Mouse (Mus musculus): ENCODE data around the gene Slc37a3. TPM values are rescaled to one million over a fixed set of nuclear protein-coding genes. Genes with fewer than 3 reads are reported as not detected.
"Not testable (repeated sequence)": the region's sequence is repeated elsewhere in the genome, so short reads cannot be mapped to it uniquely, and the experiment has no call there.

Slc37a3 gene
- polyA plus RNA-seq, 1 experiment from 2014 or later = 36.6 TPM

GRCm38 (mm10) chr6:39419386-39419850 is 41.9 kb upstream of the Slc37a3 start:
- Histone ChIP-seq H3K4me1 (ENCODE audit: insufficient read depth) (no peaks in the 10 kb centered on the region), H3K36me3 (ENCODE audit: insufficient read depth) (no peaks in the 10 kb centered on the region), H3K27ac (ENCODE audit: low read depth) (peak overlapping the region; percentile 78), H3K27me3 (ENCODE audit: insufficient read depth, low read length) (0 out of 2 replicates have a peak, but pooled peaks cover 16% of the 10 kb centered on the region), H3K4me2 (peak overlapping the region; percentile 74), H3K4me3 (ENCODE audit: low read depth, low read length) (peak overlapping the region; percentile 97), H3K9ac (peak overlapping the region; percentile 72), H3K9me3 (ENCODE audit: low read depth, low read length) (no peaks in the 10 kb centered on the region)
- TF ChIP-seq CTCF (IDR thresholded peaks at IDR 0.05; ENCODE audit: low read depth) = no peak
- no peak for DNase-seq
- WGBS = under 1% methylated on average over 43 of the region's 43 CpGs
- ATAC-seq (ENCODE audit: insufficient read depth) = no peak

GRCm38 (mm10) chr6:39416654-39417053 is 39.2 kb upstream of the Slc37a3 start:
- H3K9me3 ChIP-seq (ENCODE audit: low read depth, low read length); H3K27ac ChIP-seq (ENCODE audit: low read depth); DNase-seq; H3K4me2 ChIP-seq; H3K36me3 ChIP-seq (ENCODE audit: insufficient read depth); H3K4me3 ChIP-seq (ENCODE audit: low read depth, low read length); ATAC-seq (ENCODE audit: insufficient read depth); H3K4me1 ChIP-seq (ENCODE audit: insufficient read depth); H3K9ac ChIP-seq: not testable (repeated sequence)
- H3K27me3 ChIP-seq (ENCODE audit: insufficient read depth, low read length) = 0 out of 2 replicates have a peak, but pooled peaks cover 16% of the 10 kb centered on the region

GRCm38 (mm10) chr6:39415762-39416161 is 38.3 kb upstream of the Slc37a3 start:
- no peak overlapping the region for H3K4me2 ChIP-seq
- no peaks in the 10 kb centered on the region for H3K9me3 ChIP-seq (ENCODE audit: low read depth, low read length)
- 48% methylated on average over 3 of the region's 5 CpGs for WGBS
- no peak overlapping the region for H3K4me3 ChIP-seq (ENCODE audit: low read depth, low read length)
- H3K27ac ChIP-seq (ENCODE audit: low read depth) = no peak overlapping the region
- ATAC-seq (ENCODE audit: insufficient read depth) = no peak
- peak; percentile 82 for DNase-seq
- peak; percentile 53 for TF ChIP-seq CTCF (IDR thresholded peaks at IDR 0.05; ENCODE audit: low read depth)
- H3K27me3 ChIP-seq (ENCODE audit: insufficient read depth, low read length) = 0 out of 2 replicates have a peak, but pooled peaks cover 16% of the 10 kb centered on the region
- H3K36me3 ChIP-seq (ENCODE audit: insufficient read depth) = no peaks in the 10 kb centered on the region
- H3K4me1 ChIP-seq (ENCODE audit: insufficient read depth) = no peaks in the 10 kb centered on the region
- no peak overlapping the region for H3K9ac ChIP-seq

GRCm38 (mm10) chr6:39414106-39414505 is 36.6 kb upstream of the Slc37a3 start:
- Histone ChIP-seq H3K4me2 (no peak overlapping the region), H3K4me1 (ENCODE audit: insufficient read depth) (no peaks in the 10 kb centered on the region), H3K4me3 (ENCODE audit: low read depth, low read length) (no peak overlapping the region), H3K9me3 (ENCODE audit: low read depth, low read length) (no peaks in the 10 kb centered on the region), H3K9ac (no peak overlapping the region), H3K27me3 (ENCODE audit: insufficient read depth, low read length) (0 out of 2 replicates have a peak, but pooled peaks cover 14% of the 10 kb centered on the region), H3K36me3 (ENCODE audit: insufficient read depth) (0 out of 2 replicates have a peak, but pooled peaks cover 1% of the 10 kb centered on the region), H3K27ac (ENCODE audit: low read depth) (no peak overlapping the region)
- TF ChIP-seq CTCF (IDR thresholded peaks at IDR 0.05; ENCODE audit: low read depth) = 0 out of 2 replicates have a peak, but pooled peaks have one; percentile 7
- WGBS = 80% methylated on average over 1 of the region's 1 CpGs
- ATAC-seq (ENCODE audit: insufficient read depth) (no peak), DNase-seq (no peak)

GRCm38 (mm10) chr6:39406480-39406879 is 29.0 kb upstream of the Slc37a3 start:
- no peaks in the 10 kb centered on the region for H3K27me3 ChIP-seq (ENCODE audit: insufficient read depth, low read length)
- H3K36me3 ChIP-seq (ENCODE audit: insufficient read depth) = peaks cover 17% of the 10 kb centered on the region
- H3K9ac ChIP-seq = no peak overlapping the region
- no peak overlapping the region for H3K4me2 ChIP-seq
- no peaks in the 10 kb centered on the region for H3K9me3 ChIP-seq (ENCODE audit: low read depth, low read length)
- no peak for TF ChIP-seq CTCF (IDR thresholded peaks at IDR 0.05; ENCODE audit: low read depth)
- DNase-seq (no peak), ATAC-seq (ENCODE audit: insufficient read depth) (no peak)
- no peak overlapping the region for H3K27ac ChIP-seq (ENCODE audit: low read depth)
- WGBS = 85% methylated on average over 5 of the region's 5 CpGs
- no peaks in the 10 kb centered on the region for H3K4me1 ChIP-seq (ENCODE audit: insufficient read depth)
- no peak overlapping the region for H3K4me3 ChIP-seq (ENCODE audit: low read depth, low read length)

GRCm38 (mm10) chr6:39403136-39403535 is 25.7 kb upstream of the Slc37a3 start:
- Histone ChIP-seq H3K4me2 (no peak overlapping the region), H3K9ac (no peak overlapping the region), H3K36me3 (ENCODE audit: insufficient read depth) (peaks cover 15% of the 10 kb centered on the region), H3K27me3 (ENCODE audit: insufficient read depth, low read length) (no peaks in the 10 kb centered on the region), H3K4me1 (ENCODE audit: insufficient read depth) (no peaks in the 10 kb centered on the region), H3K4me3 (ENCODE audit: low read depth, low read length) (no peak overlapping the region), H3K27ac (ENCODE audit: low read depth) (no peak overlapping the region), H3K9me3 (ENCODE audit: low read depth, low read length) (no peaks in the 10 kb centered on the region)
- TF ChIP-seq CTCF (IDR thresholded peaks at IDR 0.05; ENCODE audit: low read depth) = no peak
- WGBS = 60% methylated on average over 2 of the region's 2 CpGs
- ATAC-seq (ENCODE audit: insufficient read depth) (no peak), DNase-seq (no peak)

GRCm38 (mm10) chr6:39400343-39400742 is 22.9 kb upstream of the Slc37a3 start:
- ATAC-seq (ENCODE audit: insufficient read depth) (no peak), DNase-seq (peak; percentile 74)
- H3K9ac ChIP-seq = no peak overlapping the region
- H3K9me3 ChIP-seq (ENCODE audit: low read depth, low read length) = no peaks in the 10 kb centered on the region
- 66% methylated on average over 7 of the region's 7 CpGs for whole genome bisulfite sequencing
- no peaks in the 10 kb centered on the region for H3K27me3 ChIP-seq (ENCODE audit: insufficient read depth, low read length)
- no peak overlapping the region for H3K4me2 ChIP-seq
- H3K4me1 ChIP-seq (ENCODE audit: insufficient read depth) = no peaks in the 10 kb centered on the region
- no peak overlapping the region for H3K4me3 ChIP-seq (ENCODE audit: low read depth, low read length)
- peaks cover 11% of the 10 kb centered on the region for H3K36me3 ChIP-seq (ENCODE audit: insufficient read depth)
- peak; percentile 91 for TF ChIP-seq CTCF (IDR thresholded peaks at IDR 0.05; ENCODE audit: low read depth)
- no peak overlapping the region for H3K27ac ChIP-seq (ENCODE audit: low read depth)

Data from lung, embryonic 14.5 days (tissue).